Mouse (Mus musculus): ENCODE measurements around the gene Kansl1. TPM values are rescaled to one million over a fixed set of nuclear protein-coding genes. Genes with fewer than 3 reads are reported as not detected.

Kansl1 gene
- polyA plus RNA-seq, 1 experiment from 2014 or later, result 23.0 TPM

DNA sequence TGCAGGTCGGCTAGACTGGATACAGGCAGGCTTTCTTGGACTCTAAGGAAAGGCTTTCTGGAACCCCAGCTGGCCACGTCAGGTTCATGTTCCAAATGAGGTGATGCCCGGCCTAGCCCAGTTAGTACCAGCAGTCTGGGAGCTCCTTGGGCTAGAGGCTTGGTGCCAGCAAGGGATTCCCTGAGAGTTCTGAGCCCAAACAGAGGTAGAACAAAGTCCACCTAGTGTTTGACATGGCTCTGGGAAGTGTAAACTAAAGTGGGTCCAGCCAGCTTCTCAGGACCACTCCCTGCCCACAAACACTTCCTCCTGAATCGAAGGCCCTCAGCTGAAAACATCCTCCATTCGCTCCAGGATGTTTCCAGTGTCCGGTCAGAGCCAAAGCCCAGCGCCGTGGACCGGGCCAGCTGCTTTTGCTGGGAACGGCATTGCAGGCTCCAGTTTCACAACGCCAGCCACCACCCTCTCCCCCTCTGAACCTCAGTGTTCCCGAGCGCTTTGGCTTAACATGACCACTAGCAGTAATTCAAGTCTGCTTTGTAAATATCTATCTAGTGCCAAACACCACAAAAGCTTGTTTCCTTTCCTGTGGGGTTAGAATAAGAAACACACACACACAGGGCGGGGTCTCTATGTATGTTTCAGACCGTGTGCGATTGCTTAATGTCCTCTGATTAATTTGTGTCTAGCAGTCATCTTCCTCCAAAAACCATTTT, 151.8 kb downstream of the Kansl1 start:
- H3K9me3 ChIP-seq (replicated peaks), result no peaks in the 10 kb centered on the region
- WGBS, result 44% methylated on average over 16 of the region's 16 CpGs

DNA sequence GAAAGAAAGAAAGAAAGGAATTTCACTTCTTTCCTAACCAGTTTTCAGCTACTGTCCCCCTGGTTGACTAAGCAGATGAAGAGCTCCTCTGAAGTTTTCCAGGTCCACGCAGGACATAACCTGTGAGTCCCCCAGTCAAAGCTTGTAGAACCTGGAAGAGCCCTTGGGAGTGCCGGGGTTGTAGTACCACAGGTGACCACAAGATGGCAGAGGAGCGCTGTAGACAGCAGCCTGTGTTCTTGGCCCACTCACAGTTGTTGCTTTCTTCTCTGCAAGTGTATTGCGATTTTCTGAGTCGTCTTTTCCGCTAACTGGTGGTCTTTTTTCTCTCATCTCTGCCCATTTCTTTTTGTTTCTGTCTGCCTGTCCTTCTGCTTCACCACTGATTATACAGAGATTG, 153.0 kb downstream of the Kansl1 start:
- Histone ChIP-seq H3K27ac (no peak overlapping the region), H3K4me1 (peaks cover 32% of the 10 kb centered on the region), H3K4me3 (replicated peaks) (no peak overlapping the region), H3K9me3 (replicated peaks) (no peaks in the 10 kb centered on the region), H3K36me3 (no peaks in the 10 kb centered on the region), H3K4me2 (no peak overlapping the region), H3K27me3 (peaks cover 17% of the 10 kb centered on the region), H3K9ac (no peak overlapping the region)
- ATAC-seq (replicated peaks; ENCODE audit: low FRiP score), result no peak
- WGBS, result 8% methylated on average over 6 of the region's 6 CpGs

More for the DNA sequence above, 151.8 kb downstream of the Kansl1 start:
- no peak overlapping the region for H3K4me3 ChIP-seq (replicated peaks)
- H3K9ac ChIP-seq, result no peak overlapping the region
- H3K27me3 ChIP-seq, result peaks cover 13% of the 10 kb centered on the region
- H3K4me2 ChIP-seq, result no peak overlapping the region
- H3K27ac ChIP-seq, result no peak overlapping the region
- no peaks in the 10 kb centered on the region for H3K36me3 ChIP-seq
- ATAC-seq (replicated peaks; ENCODE audit: low FRiP score), result no peak
- peaks cover 38% of the 10 kb centered on the region for H3K4me1 ChIP-seq

DNA sequence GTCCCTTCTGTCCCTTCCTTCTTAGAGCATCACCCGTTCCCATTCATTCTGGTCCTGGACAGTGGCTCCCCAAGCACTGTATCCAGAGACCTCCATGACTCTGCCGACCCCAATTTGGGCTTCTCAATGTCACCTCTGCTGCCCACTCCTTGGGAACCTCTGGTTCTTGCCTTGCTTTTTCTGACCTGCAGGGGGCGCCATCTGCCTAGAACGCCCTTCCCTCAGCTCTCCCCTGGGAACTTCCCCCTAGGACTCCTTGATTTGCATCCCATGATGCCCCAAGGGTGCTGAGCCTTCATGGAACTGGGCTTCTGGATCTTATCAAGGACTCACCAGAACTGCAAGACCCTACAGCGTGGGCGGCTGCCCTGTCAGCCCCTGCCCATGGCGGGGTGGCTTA, 157.0 kb downstream of the Kansl1 start:
- Histone ChIP-seq H3K9ac (no peak overlapping the region), H3K4me3 (replicated peaks) (no peak overlapping the region), H3K9me3 (replicated peaks) (no peaks in the 10 kb centered on the region), H3K27me3 (peaks cover 26% of the 10 kb centered on the region), H3K4me1 (peaks cover 10% of the 10 kb centered on the region; the same call in 1 of the 2 replicates), H3K27ac (no peak overlapping the region), H3K36me3 (no peaks in the 10 kb centered on the region), H3K4me2 (no peak overlapping the region)
- 69% methylated on average over 7 of the region's 7 CpGs for WGBS
- no peak for ATAC-seq (replicated peaks; ENCODE audit: low FRiP score)

DNA sequence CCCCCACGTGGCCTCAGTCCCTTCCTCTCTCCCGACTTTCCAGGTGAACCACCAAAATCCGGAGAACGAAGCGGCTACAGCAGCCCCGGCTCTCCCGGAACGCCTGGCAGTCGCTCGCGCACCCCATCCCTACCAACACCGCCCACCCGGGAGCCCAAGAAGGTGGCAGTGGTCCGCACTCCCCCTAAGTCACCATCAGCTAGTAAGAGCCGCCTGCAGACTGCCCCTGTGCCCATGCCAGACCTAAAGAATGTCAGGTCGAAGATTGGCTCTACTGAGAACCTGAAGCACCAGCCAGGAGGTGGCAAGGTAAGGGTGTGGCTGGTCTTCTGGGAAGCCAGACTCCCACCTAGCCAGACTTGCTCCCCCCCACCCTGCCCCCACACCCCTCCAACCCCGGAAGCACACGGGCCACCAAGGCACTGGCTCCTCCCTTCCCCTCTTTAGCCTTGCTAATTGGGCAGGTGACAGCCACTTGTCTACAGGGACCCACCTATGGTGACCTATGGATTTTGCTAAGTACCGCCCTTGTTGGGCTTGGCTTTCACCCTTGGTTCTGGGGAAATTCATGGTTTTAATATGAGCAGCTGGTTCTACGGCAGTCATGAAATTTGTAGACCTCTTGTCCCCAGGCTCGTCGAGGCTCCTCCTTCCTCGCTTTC, 158.3 kb downstream of the Kansl1 start:
- no peak for ATAC-seq (replicated peaks; ENCODE audit: low FRiP score)

DNA sequence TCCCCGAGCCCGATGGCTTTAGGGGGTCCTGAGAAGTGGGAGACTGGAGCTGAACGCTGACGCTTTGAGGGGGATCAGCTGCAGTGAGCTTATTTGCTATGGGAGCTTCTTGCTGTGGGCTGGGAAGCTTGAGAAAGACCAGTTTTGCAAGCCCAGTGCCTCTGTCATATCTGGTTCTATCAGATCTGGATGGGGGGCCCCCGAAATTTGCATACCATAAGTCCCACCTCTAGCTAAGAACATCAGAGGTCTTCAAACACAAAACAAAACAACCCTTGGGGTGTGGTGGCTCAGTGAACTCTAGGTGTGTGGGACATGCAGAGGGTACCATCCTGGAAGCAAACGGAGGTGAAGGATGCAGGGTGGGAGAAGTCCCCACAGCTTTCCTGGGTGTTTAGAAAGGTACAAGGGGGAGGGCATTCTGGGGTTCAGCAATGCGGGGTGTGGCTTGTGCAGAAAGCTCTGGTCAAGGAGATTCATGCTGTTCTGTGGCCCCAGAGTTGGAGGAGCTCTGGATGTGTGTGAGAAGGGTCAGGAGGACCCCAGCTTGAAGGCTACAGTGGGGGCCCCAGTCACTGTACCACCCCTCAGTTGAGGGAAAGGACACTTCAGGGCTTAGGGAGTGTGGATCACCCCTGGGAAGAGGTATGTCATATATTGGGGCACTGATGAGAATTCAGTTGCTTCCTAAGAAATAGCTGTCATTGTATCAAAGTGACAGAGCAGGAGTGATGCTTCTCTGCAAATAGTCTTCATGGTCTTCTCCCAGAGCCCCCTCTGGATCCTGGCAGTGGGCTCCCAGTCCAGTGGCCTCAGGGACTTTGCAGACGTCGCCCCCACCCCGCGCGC, 159.1 kb downstream of the Kansl1 start:
- Histone ChIP-seq H3K9ac (no peak overlapping the region), H3K9me3 (replicated peaks) (no peaks in the 10 kb centered on the region), H3K27me3 (peaks cover 26% of the 10 kb centered on the region), H3K27ac (no peak overlapping the region), H3K4me2 (peak overlapping the region; percentile 47), H3K4me3 (replicated peaks) (peak overlapping the region; percentile 18), H3K36me3 (no peaks in the 10 kb centered on the region), H3K4me1 (peaks cover 7% of the 10 kb centered on the region; the same call in 1 of the 2 replicates)
- no peak for ATAC-seq (replicated peaks; ENCODE audit: low FRiP score)
- WGBS, result 39% methylated on average over 12 of the region's 12 CpGs

More for the DNA sequence above, 158.3 kb downstream of the Kansl1 start:
- Histone ChIP-seq H3K9me3 (replicated peaks) (no peaks in the 10 kb centered on the region), H3K9ac (no peak overlapping the region), H3K4me1 (peaks cover 7% of the 10 kb centered on the region; the same call in 1 of the 2 replicates), H3K4me2 (peak overlapping the region; percentile 47), H3K27ac (no peak overlapping the region), H3K4me3 (replicated peaks) (peak overlapping the region; percentile 18), H3K27me3 (peaks cover 26% of the 10 kb centered on the region), H3K36me3 (no peaks in the 10 kb centered on the region)
- WGBS, result 15% methylated on average over 23 of the region's 23 CpGs

DNA sequence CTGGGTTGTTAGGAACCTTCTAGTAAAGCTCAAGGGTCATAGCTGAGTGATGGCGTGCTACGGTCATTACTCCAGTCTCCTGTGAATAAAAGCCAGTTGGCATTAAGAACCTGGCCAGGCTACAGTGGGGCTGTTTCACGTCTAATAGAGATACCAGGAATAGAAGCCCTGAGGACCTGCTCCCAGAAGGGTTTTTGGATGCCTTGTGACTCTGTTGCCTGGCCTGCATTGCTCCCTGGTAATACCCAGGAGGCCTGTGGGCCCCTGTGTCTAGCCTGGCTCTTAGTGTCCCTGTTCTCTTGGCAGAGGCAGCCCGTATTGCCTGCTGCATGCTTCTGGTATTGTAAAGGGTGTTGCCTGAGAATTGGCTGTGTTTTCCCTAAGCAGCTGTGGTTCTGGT, 161.5 kb downstream of the Kansl1 start:
- no peak overlapping the region for H3K4me3 ChIP-seq (replicated peaks)
- 68% methylated on average over 4 of the region's 4 CpGs for WGBS
- peaks cover 13% of the 10 kb centered on the region; the same call in 1 of the 2 replicates for H3K4me1 ChIP-seq
- no peak overlapping the region for H3K4me2 ChIP-seq
- ATAC-seq (replicated peaks; ENCODE audit: low FRiP score), result no peak
- no peak overlapping the region for H3K9ac ChIP-seq
- no peak overlapping the region for H3K27ac ChIP-seq
- no peaks in the 10 kb centered on the region for H3K36me3 ChIP-seq
- no peaks in the 10 kb centered on the region for H3K9me3 ChIP-seq (replicated peaks)
- peaks cover 26% of the 10 kb centered on the region for H3K27me3 ChIP-seq

DNA sequence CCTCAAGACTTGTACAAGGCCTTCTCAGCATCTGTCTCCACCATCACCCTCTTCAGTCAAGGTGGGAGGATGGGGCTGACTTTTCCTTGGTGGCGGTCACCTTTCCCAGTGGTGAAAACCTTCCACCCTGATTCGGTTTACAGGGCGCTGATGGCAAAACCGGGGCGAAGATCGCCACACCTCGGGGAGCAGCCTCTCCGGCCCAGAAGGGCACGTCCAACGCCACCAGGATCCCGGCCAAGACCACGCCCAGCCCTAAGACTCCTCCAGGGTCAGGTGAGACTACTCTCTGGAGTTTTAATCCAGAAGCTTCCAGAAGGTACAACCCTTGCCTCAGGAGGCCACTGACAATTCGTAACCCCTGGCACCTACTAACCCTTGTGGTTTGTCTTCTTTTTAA, 162.2 kb downstream of the Kansl1 start:
- no peak for ATAC-seq (replicated peaks; ENCODE audit: low FRiP score)
- 95% methylated on average over 13 of the region's 13 CpGs for WGBS
- no peaks in the 10 kb centered on the region for H3K9me3 ChIP-seq (replicated peaks)
- H3K9ac ChIP-seq, result no peak overlapping the region
- peaks cover 26% of the 10 kb centered on the region for H3K27me3 ChIP-seq
- H3K27ac ChIP-seq, result no peak overlapping the region
- H3K4me3 ChIP-seq (replicated peaks), result no peak overlapping the region
- peaks cover 15% of the 10 kb centered on the region; the same call in 1 of the 2 replicates for H3K4me1 ChIP-seq
- H3K36me3 ChIP-seq, result no peaks in the 10 kb centered on the region
- no peak overlapping the region for H3K4me2 ChIP-seq

DNA sequence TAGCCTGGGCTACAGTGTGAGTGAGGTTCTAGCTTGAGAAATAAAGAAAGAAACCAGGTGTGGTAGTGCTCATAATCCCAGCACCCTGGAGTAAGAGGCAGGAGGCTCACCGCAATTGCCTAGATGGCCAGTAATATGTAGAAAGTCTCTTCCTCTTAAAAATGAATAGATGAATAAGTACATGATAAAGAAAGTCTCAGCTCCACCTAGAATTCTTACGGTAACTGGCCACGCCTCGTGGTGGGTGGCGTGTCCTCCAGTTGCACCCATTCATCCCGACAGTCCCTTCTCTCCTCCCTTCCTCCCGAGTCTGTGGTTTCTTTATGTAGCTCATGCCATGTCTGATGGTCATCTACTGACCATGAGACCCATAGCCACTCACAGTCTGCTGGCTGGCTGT, 162.9 kb downstream of the Kansl1 start:
- H3K27me3 ChIP-seq, result peaks cover 21% of the 10 kb centered on the region
- no peak for ATAC-seq (replicated peaks; ENCODE audit: low FRiP score)
- 89% methylated on average over 7 of the region's 7 CpGs for WGBS

DNA sequence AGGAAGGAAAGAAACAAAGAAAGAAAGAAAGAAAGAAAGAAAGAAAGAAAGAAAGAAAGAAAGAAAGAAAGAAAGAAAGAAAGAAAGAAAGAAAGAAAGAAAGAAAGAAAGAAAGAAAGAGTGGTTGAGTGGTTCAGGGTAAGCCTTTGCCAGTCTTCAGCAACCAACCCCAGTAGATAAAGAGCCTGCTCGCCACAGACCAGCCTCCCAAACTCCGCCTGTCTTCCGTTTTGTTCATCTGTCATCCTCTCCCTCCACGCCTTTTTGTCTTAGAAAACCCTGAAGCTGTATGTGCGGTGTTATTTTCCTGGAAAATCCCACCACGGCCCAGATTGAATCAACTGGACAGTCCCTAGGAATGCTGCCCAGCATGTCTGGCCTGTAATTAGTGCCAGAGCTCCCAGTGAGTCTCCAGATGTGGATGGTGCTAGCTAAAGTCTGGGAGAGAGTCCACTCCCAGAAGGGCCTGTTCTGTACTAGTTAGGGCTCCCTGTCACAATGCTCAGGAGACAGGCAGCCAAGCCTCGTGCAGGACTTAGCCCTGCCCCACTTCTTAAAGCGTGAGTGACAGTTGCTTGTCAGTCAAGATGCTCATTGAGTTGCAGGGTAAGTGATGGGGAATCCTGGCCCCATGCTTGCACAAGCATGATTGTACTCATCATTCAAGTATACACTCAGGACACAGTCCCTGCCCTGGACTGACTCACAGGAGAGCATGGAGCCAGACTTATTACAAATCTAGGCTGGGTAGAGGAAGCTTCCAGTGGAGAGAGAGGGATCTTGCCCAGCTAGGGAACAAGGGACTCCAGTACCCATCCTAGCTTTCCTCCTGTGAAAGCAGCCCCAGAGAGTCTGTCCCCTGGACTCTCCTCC, 165.3 kb downstream of the Kansl1 start:
- H3K36me3 ChIP-seq, result no peaks in the 10 kb centered on the region
- 64% methylated on average over 8 of the region's 8 CpGs for WGBS
- peaks cover 13% of the 10 kb centered on the region; the same call in 1 of the 2 replicates for H3K4me1 ChIP-seq
- no peak for ATAC-seq (replicated peaks; ENCODE audit: low FRiP score)
- no peak overlapping the region for H3K4me3 ChIP-seq (replicated peaks)
- H3K9ac ChIP-seq, result no peak overlapping the region
- H3K9me3 ChIP-seq (replicated peaks), result no peaks in the 10 kb centered on the region
- no peak overlapping the region for H3K27ac ChIP-seq
- H3K27me3 ChIP-seq, result no peaks in the 10 kb centered on the region
- H3K4me2 ChIP-seq, result no peak overlapping the region

More for the DNA sequence above, 162.9 kb downstream of the Kansl1 start:
- no peak overlapping the region for H3K9ac ChIP-seq
- H3K4me1 ChIP-seq, result peaks cover 15% of the 10 kb centered on the region; the same call in 1 of the 2 replicates
- no peak overlapping the region for H3K4me3 ChIP-seq (replicated peaks)
- no peaks in the 10 kb centered on the region for H3K36me3 ChIP-seq
- no peaks in the 10 kb centered on the region for H3K9me3 ChIP-seq (replicated peaks)
- H3K27ac ChIP-seq, result no peak overlapping the region
- H3K4me2 ChIP-seq, result no peak overlapping the region

DNA sequence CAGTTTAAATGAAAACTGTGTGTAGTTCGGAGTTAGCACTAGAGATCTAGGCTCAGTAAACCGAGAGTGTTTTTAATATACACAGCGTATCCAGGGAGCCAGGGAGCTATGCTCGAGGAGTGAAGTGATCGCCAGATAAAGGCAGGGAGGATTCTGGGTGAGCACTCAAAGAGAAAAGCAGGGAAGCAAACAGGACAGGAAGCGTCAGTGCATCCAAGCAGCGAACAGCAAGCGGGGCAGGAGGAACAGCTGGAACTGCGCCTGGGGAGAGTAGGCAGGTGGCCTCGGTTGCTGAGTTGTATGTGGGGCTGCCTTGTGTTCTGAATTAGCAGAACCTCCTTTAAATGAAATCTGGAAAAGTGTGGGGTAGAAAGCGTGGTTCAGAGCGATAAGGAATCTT, 166.0 kb downstream of the Kansl1 start:
- Histone ChIP-seq H3K9ac (no peak overlapping the region), H3K36me3 (no peaks in the 10 kb centered on the region), H3K4me2 (no peak overlapping the region), H3K27me3 (no peaks in the 10 kb centered on the region), H3K27ac (no peak overlapping the region), H3K4me3 (replicated peaks) (no peak overlapping the region), H3K4me1 (peaks cover 13% of the 10 kb centered on the region; the same call in 1 of the 2 replicates), H3K9me3 (replicated peaks) (no peaks in the 10 kb centered on the region)
- WGBS, result 44% methylated on average over 12 of the region's 12 CpGs
- ATAC-seq (replicated peaks; ENCODE audit: low FRiP score), result no peak

DNA sequence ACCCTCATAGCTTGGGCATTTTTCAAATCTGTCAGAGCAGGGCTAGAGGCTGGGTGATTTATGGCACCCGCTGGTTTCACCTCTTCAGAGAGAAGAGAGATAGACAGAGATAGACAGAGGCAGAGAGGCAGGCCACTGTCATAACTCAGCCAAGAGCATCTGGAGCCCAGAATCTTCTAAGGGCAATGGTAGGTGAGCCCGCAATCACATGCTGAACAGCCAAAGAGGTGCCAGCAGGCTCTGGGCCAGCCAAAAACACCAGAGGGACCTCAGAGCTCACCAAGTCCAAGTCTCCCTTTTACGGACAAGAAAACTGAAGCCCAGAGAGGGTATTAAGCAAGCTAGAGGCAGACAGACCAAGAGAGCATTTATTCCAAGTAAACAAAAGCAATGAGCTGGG, 171.0 kb downstream of the Kansl1 start:
- H3K4me2 ChIP-seq, result no peak overlapping the region
- H3K27me3 ChIP-seq, result no peaks in the 10 kb centered on the region
- H3K27ac ChIP-seq, result no peak overlapping the region
- peaks cover 23% of the 10 kb centered on the region for H3K4me1 ChIP-seq
- no peak for ATAC-seq (replicated peaks; ENCODE audit: low FRiP score)
- 85% methylated on average over 3 of the region's 3 CpGs for WGBS
- H3K4me3 ChIP-seq (replicated peaks), result no peak overlapping the region
- no peaks in the 10 kb centered on the region for H3K36me3 ChIP-seq
- no peaks in the 10 kb centered on the region for H3K9me3 ChIP-seq (replicated peaks)
- no peak overlapping the region for H3K9ac ChIP-seq

Data from kidney, embryonic 15.5 days (tissue).